ENCODE assay signal across 10 mouse cellular contexts in the genomic region with DNA sequence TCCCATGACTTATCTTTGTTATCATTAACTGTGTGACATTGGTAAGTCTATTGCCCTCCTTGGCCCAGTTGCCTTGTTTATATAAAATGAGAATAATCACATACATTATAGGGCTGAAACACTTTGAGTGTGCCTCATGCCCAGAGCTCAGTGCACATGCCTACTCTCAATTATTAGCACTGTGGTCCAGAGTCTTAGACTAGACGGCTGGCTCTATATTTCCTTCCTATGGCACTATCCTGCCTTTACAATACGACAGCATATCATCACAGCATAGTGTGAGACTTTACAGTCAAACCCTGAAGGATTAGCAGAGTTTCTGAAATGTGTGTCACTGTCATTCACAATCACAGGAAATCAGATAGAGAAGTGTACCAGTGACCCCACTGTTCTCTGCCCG. TPM values are rescaled to one million over a fixed set of nuclear protein-coding genes. Genes with fewer than 3 reads are reported as not detected.
DNase-seq lines count a peak whose midpoint lies in the region; ATAC-seq and TF ChIP-seq lines count a peak whose summit lies in the region.
"Had no signal": no experiment of that assay in that cellular context is flagged by ENCODE, and none has a peak within 500 bp of the region (broad histone marks: within the 10 kb centered on the region; RNA-seq: fewer than 3 reads in every experiment).

No protein-coding gene starts in this region.

- H3K9ac ChIP-seq in forebrain, embryonic 13.5 days, result no peak overlapping the region
- peak overlapping the region; percentile 54; the same call in 1 of the 2 replicates for H3K9ac ChIP-seq in intestine, embryonic 16.5 days (ENCODE audit: low read depth, low read length)
- H3K9ac ChIP-seq in neural tube, embryonic 15.5 days (replicated peaks), result no peak overlapping the region

- 0 out of 2 replicates have a peak, but pooled peaks have one; percentile 33 for ATAC-seq in forebrain, embryonic 13.5 days
- ATAC-seq in intestine, embryonic 16.5 days, result peak; percentile 69
- ATAC-seq in neural tube, embryonic 15.5 days (ENCODE audit: low FRiP score), result no peak

- no peaks in the 10 kb centered on the region for H3K36me3 ChIP-seq in forebrain, embryonic 13.5 days (ENCODE audit: poor library complexity, severe bottlenecking)
- no peaks in the 10 kb centered on the region for H3K36me3 ChIP-seq in intestine, embryonic 16.5 days (ENCODE audit: control insufficient read depth, insufficient read depth, low read length)
- no peaks in the 10 kb centered on the region for H3K36me3 ChIP-seq in neural tube, embryonic 15.5 days

- no peak overlapping the region for H3K27ac ChIP-seq in layer of hippocampus, adult 2 months
- no peak overlapping the region for H3K27ac ChIP-seq in forebrain, embryonic 13.5 days
- no peak overlapping the region for H3K27ac ChIP-seq in intestine, embryonic 16.5 days (ENCODE audit: low read length)
- no peak overlapping the region for H3K27ac ChIP-seq in neural tube, embryonic 15.5 days (replicated peaks)

- peaks cover 17% of the 10 kb centered on the region for H3K4me1 ChIP-seq in forebrain, embryonic 13.5 days
- peaks cover 7% of the 10 kb centered on the region for H3K4me1 ChIP-seq in intestine, embryonic 16.5 days (ENCODE audit: control insufficient read depth, insufficient read depth, low read length)
- peaks cover 8% of the 10 kb centered on the region for H3K4me1 ChIP-seq in neural tube, embryonic 15.5 days

- DNase-seq in layer of hippocampus, adult 2 months (ENCODE audit: low spot score in 2 of 2), result no peak
- no peak for DNase-seq in layer of hippocampus, adult 9-11 months
- no peak for DNase-seq in ovary, postnatal 14 days (ENCODE audit: low spot score)
- no peak for DNase-seq in embryo, embryonic 11 days

- peak overlapping the region; percentile 51 for H3K4me2 ChIP-seq in forebrain, embryonic 13.5 days
- peak overlapping the region; percentile 57 for H3K4me2 ChIP-seq in intestine, embryonic 16.5 days (ENCODE audit: low read depth, low read length)
- H3K4me2 ChIP-seq in neural tube, embryonic 15.5 days, result peak overlapping the region; percentile 48

- no peaks in the 10 kb centered on the region for H3K9me3 ChIP-seq in forebrain, embryonic 13.5 days (replicated peaks)
- H3K9me3 ChIP-seq in intestine, embryonic 16.5 days (ENCODE audit: control insufficient read depth, low read length), result no peaks in the 10 kb centered on the region
- no peaks in the 10 kb centered on the region for H3K9me3 ChIP-seq in neural tube, embryonic 15.5 days (replicated peaks)

- H3K4me3 ChIP-seq in layer of hippocampus, adult 2 months, result peak overlapping the region; percentile 24; the same call in 1 of the 2 replicates
- no peak overlapping the region for H3K4me3 ChIP-seq in forebrain, embryonic 13.5 days
- H3K4me3 ChIP-seq in intestine, embryonic 16.5 days (ENCODE audit: low read length), result peak overlapping the region; percentile 33
- H3K4me3 ChIP-seq in neural tube, embryonic 15.5 days (replicated peaks), result 0 out of 2 replicates have a peak overlapping the region, but pooled peaks have one; percentile 17

- TF ChIP-seq CTCF in layer of hippocampus, adult 2 months (conservative IDR thresholded peaks at IDR 0.05), result no peak

- peaks cover 30% of the 10 kb centered on the region for H3K27me3 ChIP-seq in forebrain, embryonic 13.5 days
- no peaks in the 10 kb centered on the region for H3K27me3 ChIP-seq in intestine, embryonic 16.5 days (replicated peaks; ENCODE audit: control insufficient read depth, insufficient read depth, low read length)
- H3K27me3 ChIP-seq in neural tube, embryonic 15.5 days (replicated peaks), result peaks cover 33% of the 10 kb centered on the region

- WGBS in forebrain, embryonic 13.5 days, result 28% methylated on average over 3 of the region's 3 CpGs
- WGBS in intestine, embryonic 16.5 days, result 16% methylated on average over 3 of the region's 3 CpGs
- WGBS in neural tube, embryonic 15.5 days, result 32% methylated on average over 3 of the region's 3 CpGs

RNA-seq across cellular contexts. Expression of a gene that starts 48.4 kb away (rescaled TPM):
- not detected for total RNA-seq in layer of hippocampus, adult 2 months (2021)
- 0.56 and 0.71 TPM in 2 replicates for polyA plus RNA-seq in forebrain, embryonic 13.5 days (2015; fragmentation: Nextera tagmentation; extraction: Ambion mirVana)
- not detected in 2 replicates for polyA plus RNA-seq in intestine, embryonic 16.5 days (2015; fragmentation: Nextera tagmentation; extraction: Ambion mirVana)
- polyA plus RNA-seq in neural tube, embryonic 15.5 days (2015; fragmentation: Nextera tagmentation; extraction: Ambion mirVana), result 0.11 and 0.13 TPM in 2 replicates
- total RNA-seq: adrenal gland, postnatal 10 days; left cerebral cortex, postnatal 4 days had no signal
- polyA plus RNA-seq: cortical plate, adult 2 months had no signal
